Mouse (Mus musculus): ENCODE data around the gene Wdr89. TPM values are rescaled to one million over a fixed set of nuclear protein-coding genes. Genes with fewer than 3 reads are reported as not detected.
"Not testable (repeated sequence)": the region's sequence is repeated elsewhere in the genome, so short reads cannot be mapped to it uniquely, and the experiment has no call there.

The Wdr89 gene
- polyA plus RNA-seq (2015; fragmentation: Nextera tagmentation; extraction: Ambion mirVana), result 10.7 and 11.1 TPM in 2 replicates

GRCm38 (mm10) chr12:75669258-75670106 is at the start of gene Wdr89:
Gene Wdr89 (minus strand): TSS chr12:75669537.
- Histone ChIP-seq H3K9ac (peak within 1 kb of the TSS; percentile 78), H3K4me1 (peaks cover 8% of the 10 kb centered on the region), H3K4me3 (peak within 1 kb of the TSS; percentile 69), H3K27ac (peak within 1 kb of the TSS; percentile 92), H3K9me3 (no peaks in the 10 kb centered on the region), H3K27me3 (no peaks in the 10 kb centered on the region), H3K4me2 (peak within 1 kb of the TSS; percentile 77), H3K36me3 (no peaks in the 10 kb centered on the region)
- peak; percentile 99 for ATAC-seq (ENCODE audit: borderline replicate concordance, extremely low read depth, low FRiP score, low TSS enrichment)
- WGBS, result under 1% methylated on average over 55 of the region's 55 CpGs

GRCm38 (mm10) chr12:75713596-75713995 is 44.3 kb upstream of the Wdr89 start:
- H3K9me3 ChIP-seq, result no peaks in the 10 kb centered on the region
- no peak overlapping the region for H3K4me3 ChIP-seq
- no peak overlapping the region for H3K9ac ChIP-seq
- no peaks in the 10 kb centered on the region; the same call in 1 of the 2 replicates for H3K36me3 ChIP-seq
- H3K27me3 ChIP-seq, result no peaks in the 10 kb centered on the region
- no peak overlapping the region for H3K4me2 ChIP-seq
- H3K27ac ChIP-seq, result no peak overlapping the region
- WGBS, result 56% methylated on average over 9 of the region's 9 CpGs
- H3K4me1 ChIP-seq, result no peaks in the 10 kb centered on the region
- no peak for ATAC-seq (ENCODE audit: borderline replicate concordance, extremely low read depth, low FRiP score, low TSS enrichment)

- H3K4me1 ChIP-seq; H3K4me2 ChIP-seq; H3K36me3 ChIP-seq; H3K9me3 ChIP-seq; H3K4me3 ChIP-seq; H3K27me3 ChIP-seq; H3K27ac ChIP-seq; ATAC-seq (ENCODE audit: borderline replicate concordance, extremely low read depth, low FRiP score, low TSS enrichment); H3K9ac ChIP-seq: not testable (repeated sequence)
- WGBS, result 89% methylated on average over 7 of the region's 7 CpGs
Observed at GRCm38 (mm10) chr12:75712905-75713304, 43.6 kb upstream of the Wdr89 start.

GRCm38 (mm10) chr12:75710596-75711376 is 41.4 kb upstream of the Wdr89 start:
- H3K9me3 ChIP-seq, result no peaks in the 10 kb centered on the region
- no peak overlapping the region for H3K4me3 ChIP-seq
- H3K27ac ChIP-seq, result no peak overlapping the region
- H3K9ac ChIP-seq, result no peak overlapping the region
- H3K4me1 ChIP-seq, result no peaks in the 10 kb centered on the region
- no peak overlapping the region for H3K4me2 ChIP-seq
- H3K36me3 ChIP-seq, result no peaks in the 10 kb centered on the region
- WGBS, result 87% methylated on average over 9 of the region's 9 CpGs
- H3K27me3 ChIP-seq, result no peaks in the 10 kb centered on the region
- ATAC-seq (ENCODE audit: borderline replicate concordance, extremely low read depth, low FRiP score, low TSS enrichment), result no peak

GRCm38 (mm10) chr12:75709506-75709905 is 40.2 kb upstream of the Wdr89 start:
- Histone ChIP-seq H3K9ac (no peak overlapping the region), H3K4me3 (no peak overlapping the region), H3K36me3 (no peaks in the 10 kb centered on the region), H3K9me3 (no peaks in the 10 kb centered on the region), H3K27ac (no peak overlapping the region), H3K27me3 (no peaks in the 10 kb centered on the region), H3K4me1 (no peaks in the 10 kb centered on the region), H3K4me2 (no peak overlapping the region)
- no peak for ATAC-seq (ENCODE audit: borderline replicate concordance, extremely low read depth, low FRiP score, low TSS enrichment)
- WGBS, result 75% methylated on average over 2 of the region's 2 CpGs

GRCm38 (mm10) chr12:75706670-75707069 is 37.3 kb upstream of the Wdr89 start:
- WGBS, result 62% methylated on average over 7 of the region's 7 CpGs
- Histone ChIP-seq H3K27me3 (no peaks in the 10 kb centered on the region), H3K4me2 (no peak overlapping the region), H3K9ac (no peak overlapping the region), H3K9me3 (no peaks in the 10 kb centered on the region), H3K27ac (no peak overlapping the region), H3K4me1 (peaks cover 5% of the 10 kb centered on the region; the same call in 1 of the 2 replicates), H3K4me3 (no peak overlapping the region), H3K36me3 (no peaks in the 10 kb centered on the region)
- no peak for ATAC-seq (ENCODE audit: borderline replicate concordance, extremely low read depth, low FRiP score, low TSS enrichment)

- H3K9ac ChIP-seq, result no peak overlapping the region
- WGBS, result 75% methylated on average over 3 of the region's 3 CpGs
- H3K4me2 ChIP-seq, result no peak overlapping the region
- ATAC-seq (ENCODE audit: borderline replicate concordance, extremely low read depth, low FRiP score, low TSS enrichment), result no peak
- no peak overlapping the region for H3K27ac ChIP-seq
- H3K4me3 ChIP-seq, result no peak overlapping the region
- H3K9me3 ChIP-seq, result no peaks in the 10 kb centered on the region
- H3K36me3 ChIP-seq, result no peaks in the 10 kb centered on the region
- no peaks in the 10 kb centered on the region for H3K27me3 ChIP-seq
- H3K4me1 ChIP-seq, result peaks cover 12% of the 10 kb centered on the region; the same call in 1 of the 2 replicates
Observed at GRCm38 (mm10) chr12:75702739-75703122, 33.4 kb upstream of the Wdr89 start.

- H3K4me1 ChIP-seq, result peaks cover 12% of the 10 kb centered on the region; the same call in 1 of the 2 replicates
- 62% methylated on average over 14 of the region's 14 CpGs for WGBS
- H3K4me2 ChIP-seq, result peak overlapping the region; percentile 50
- H3K27me3 ChIP-seq, result no peaks in the 10 kb centered on the region
- H3K9me3 ChIP-seq, result no peaks in the 10 kb centered on the region
- H3K36me3 ChIP-seq, result no peaks in the 10 kb centered on the region
- no peak overlapping the region for H3K9ac ChIP-seq
- ATAC-seq (ENCODE audit: borderline replicate concordance, extremely low read depth, low FRiP score, low TSS enrichment), result no peak
- H3K27ac ChIP-seq, result no peak overlapping the region
- H3K4me3 ChIP-seq, result peak overlapping the region; percentile 14; the same call in 1 of the 2 replicates
Observed at GRCm38 (mm10) chr12:75702084-75702738, 32.9 kb upstream of the Wdr89 start.

- 40% methylated on average over 21 of the region's 21 CpGs for WGBS
- H3K9ac ChIP-seq, result no peak overlapping the region
- no peaks in the 10 kb centered on the region for H3K36me3 ChIP-seq
- H3K9me3 ChIP-seq, result no peaks in the 10 kb centered on the region
- ATAC-seq (ENCODE audit: borderline replicate concordance, extremely low read depth, low FRiP score, low TSS enrichment), result peak; percentile 46; the same call in 1 of the 2 replicates
- H3K4me2 ChIP-seq, result peak overlapping the region; percentile 50
- H3K4me3 ChIP-seq, result peak overlapping the region; percentile 14; the same call in 1 of the 2 replicates
- peaks cover 12% of the 10 kb centered on the region; the same call in 1 of the 2 replicates for H3K4me1 ChIP-seq
- no peak overlapping the region for H3K27ac ChIP-seq
- no peaks in the 10 kb centered on the region for H3K27me3 ChIP-seq
Observed at GRCm38 (mm10) chr12:75701173-75702083, 32.1 kb upstream of the Wdr89 start.

- Histone ChIP-seq H3K4me2 (no peak overlapping the region), H3K36me3 (no peaks in the 10 kb centered on the region), H3K4me3 (no peak overlapping the region), H3K4me1 (peaks cover 12% of the 10 kb centered on the region; the same call in 1 of the 2 replicates), H3K27me3 (no peaks in the 10 kb centered on the region), H3K27ac (no peak overlapping the region), H3K9ac (no peak overlapping the region), H3K9me3 (no peaks in the 10 kb centered on the region)
- no peak for ATAC-seq (ENCODE audit: borderline replicate concordance, extremely low read depth, low FRiP score, low TSS enrichment)
- WGBS, result 79% methylated on average over 3 of the region's 3 CpGs
Observed at GRCm38 (mm10) chr12:75698692-75699091, 29.4 kb upstream of the Wdr89 start.

GRCm38 (mm10) chr12:75695845-75696244 is 26.5 kb upstream of the Wdr89 start:
- not testable (repeated sequence) for H3K4me2 ChIP-seq; ATAC-seq (ENCODE audit: borderline replicate concordance, extremely low read depth, low FRiP score, low TSS enrichment); H3K36me3 ChIP-seq; H3K27me3 ChIP-seq; H3K9ac ChIP-seq; H3K4me3 ChIP-seq; H3K4me1 ChIP-seq; H3K27ac ChIP-seq; H3K9me3 ChIP-seq
- WGBS, result 94% methylated on average over 1 of the region's 1 CpGs
